Mouse (Mus musculus): ENCODE results near the gene Aldh16a1. TPM values are rescaled to one million over a fixed set of nuclear protein-coding genes. Genes with fewer than 3 reads are reported as not detected.

The Aldh16a1 gene
- polyA plus RNA-seq, 2 experiments, result 17.9 to 23.1 TPM

GRCm38 (mm10) chr7:45160866-45161265 lies 6.5 kb upstream of the Aldh16a1 start:
- TF ChIP-seq EP300 (IDR thresholded peaks at IDR 0.05; ENCODE audit: low read depth) (no peak), CTCF (IDR thresholded peaks at IDR 0.05; ENCODE audit: low read depth) (no peak)
- H3K9me3 ChIP-seq (ENCODE audit: control insufficient read depth, low read length), result no peaks in the 10 kb centered on the region
- WGBS (ENCODE audit: insufficient replicate concordance), result 71% methylated on average over 3 of the region's 3 CpGs
- H3K4me1 ChIP-seq (replicated peaks; ENCODE audit: control insufficient read depth in 2 of 2, insufficient read depth in 2 of 2, low read length in 1 of 2), result peaks cover 2 to 3% of the 10 kb centered on the region in 2 experiments; a peak in 1 of 4 replicates
- no peak overlapping the region for H3K9ac ChIP-seq (replicated peaks)
- H3K36me3 ChIP-seq (replicated peaks; ENCODE audit: control insufficient read depth, insufficient read depth, low read depth), result no peaks in the 10 kb centered on the region
- H3K27me3 ChIP-seq (ENCODE audit: control insufficient read depth, insufficient read depth, low read length), result peaks cover 36% of the 10 kb centered on the region
- DNase-seq (ENCODE audit: low read depth in 3 of 3, low spot score in 3 of 3), result no peak
- H3K4me3 ChIP-seq (ENCODE audit: insufficient read depth in 1 of 2, low read depth in 2 of 2, low read length in 2 of 2), result no peak overlapping the region
- no peak overlapping the region for H3K4me2 ChIP-seq (ENCODE audit: low read depth)
- H3K27ac ChIP-seq, result no peak overlapping the region
- ATAC-seq (ENCODE audit: insufficient read depth), result no peak

GRCm38 (mm10) chr7:45160316-45160800 lies 6.0 kb upstream of the Aldh16a1 start:
- DNase-seq (ENCODE audit: low read depth in 3 of 3, low spot score in 3 of 3), result no peak
- Histone ChIP-seq H3K9ac (replicated peaks) (no peak overlapping the region), H3K4me3 (ENCODE audit: insufficient read depth in 1 of 2, low read depth in 2 of 2, low read length in 2 of 2) (no peak overlapping the region), H3K4me2 (ENCODE audit: low read depth) (no peak overlapping the region), H3K36me3 (replicated peaks; ENCODE audit: control insufficient read depth, insufficient read depth, low read depth) (no peaks in the 10 kb centered on the region), H3K9me3 (ENCODE audit: control insufficient read depth, low read length) (no peaks in the 10 kb centered on the region), H3K27me3 (ENCODE audit: control insufficient read depth, insufficient read depth, low read length) (peaks cover 31% of the 10 kb centered on the region), H3K27ac (no peak overlapping the region), H3K4me1 (replicated peaks; ENCODE audit: control insufficient read depth in 2 of 2, insufficient read depth in 2 of 2, low read length in 1 of 2) (peaks cover 2 to 3% of the 10 kb centered on the region in 2 experiments; a peak in 1 of 4 replicates)
- no peak for TF ChIP-seq CTCF (IDR thresholded peaks at IDR 0.05; ENCODE audit: low read depth)
- no peak for TF ChIP-seq EP300 (IDR thresholded peaks at IDR 0.05; ENCODE audit: low read depth)
- ATAC-seq (ENCODE audit: insufficient read depth), result no peak
- WGBS (ENCODE audit: insufficient replicate concordance), result 70% methylated on average over 6 of the region's 6 CpGs

GRCm38 (mm10) chr7:45158991-45159390 lies 4.6 kb upstream of the Aldh16a1 start:
- H3K9me3 ChIP-seq (ENCODE audit: control insufficient read depth, low read length), result no peaks in the 10 kb centered on the region
- no peaks in the 10 kb centered on the region for H3K36me3 ChIP-seq (replicated peaks; ENCODE audit: control insufficient read depth, insufficient read depth, low read depth)
- H3K4me3 ChIP-seq (ENCODE audit: insufficient read depth in 1 of 2, low read depth in 2 of 2, low read length in 2 of 2), result no peak overlapping the region
- DNase-seq (ENCODE audit: low read depth in 3 of 3, low spot score in 3 of 3) (no peak), ATAC-seq (ENCODE audit: insufficient read depth) (no peak)
- H3K4me1 ChIP-seq (replicated peaks; ENCODE audit: control insufficient read depth in 2 of 2, insufficient read depth in 2 of 2, low read length in 1 of 2), result peaks cover 3 to 5% of the 10 kb centered on the region in 2 experiments; a peak in 2 of 4 replicates
- H3K27me3 ChIP-seq (ENCODE audit: control insufficient read depth, insufficient read depth, low read length), result peaks cover 17% of the 10 kb centered on the region
- no peak overlapping the region for H3K27ac ChIP-seq
- no peak overlapping the region for H3K4me2 ChIP-seq (ENCODE audit: low read depth)
- no peak for TF ChIP-seq EP300 (IDR thresholded peaks at IDR 0.05; ENCODE audit: low read depth)
- no peak for TF ChIP-seq CTCF (IDR thresholded peaks at IDR 0.05; ENCODE audit: low read depth)
- 85% methylated on average over 6 of the region's 6 CpGs for WGBS (ENCODE audit: insufficient replicate concordance)
- H3K9ac ChIP-seq (replicated peaks), result no peak overlapping the region

- Histone ChIP-seq H3K4me2 (ENCODE audit: low read depth) (no peak overlapping the region), H3K27me3 (ENCODE audit: control insufficient read depth, insufficient read depth, low read length) (peaks cover 2% of the 10 kb centered on the region), H3K4me1 (replicated peaks; ENCODE audit: control insufficient read depth in 2 of 2, insufficient read depth in 2 of 2, low read length in 1 of 2) (peaks cover 6 to 12% of the 10 kb centered on the region in 2 experiments; a peak in 3 of 4 replicates), H3K9me3 (ENCODE audit: control insufficient read depth, low read length) (no peaks in the 10 kb centered on the region), H3K9ac (replicated peaks) (no peak overlapping the region), H3K36me3 (replicated peaks; ENCODE audit: control insufficient read depth, insufficient read depth, low read depth) (no peaks in the 10 kb centered on the region), H3K27ac (no peak overlapping the region), H3K4me3 (ENCODE audit: insufficient read depth in 1 of 2, low read depth in 2 of 2, low read length in 2 of 2) (no peak overlapping the region)
- TF ChIP-seq CTCF (IDR thresholded peaks at IDR 0.05; ENCODE audit: low read depth), result no peak
- no peak for TF ChIP-seq EP300 (IDR thresholded peaks at IDR 0.05; ENCODE audit: low read depth)
- no peak for ATAC-seq (ENCODE audit: insufficient read depth)
- 79% methylated on average over 14 of the region's 14 CpGs for WGBS (ENCODE audit: insufficient replicate concordance)
- no peak for DNase-seq (ENCODE audit: low read depth in 3 of 3, low spot score in 3 of 3)
Measured at GRCm38 (mm10) chr7:45157459-45157858, 3.1 kb upstream of the Aldh16a1 start.

- Histone ChIP-seq H3K27ac (no peak overlapping the region), H3K27me3 (ENCODE audit: control insufficient read depth, insufficient read depth, low read length) (no peaks in the 10 kb centered on the region), H3K9me3 (ENCODE audit: control insufficient read depth, low read length) (no peaks in the 10 kb centered on the region), H3K4me1 (replicated peaks; ENCODE audit: control insufficient read depth in 2 of 2, insufficient read depth in 2 of 2, low read length in 1 of 2) (peaks cover 3 to 10% of the 10 kb centered on the region in 2 experiments; a peak in 3 of 4 replicates), H3K4me3 (ENCODE audit: insufficient read depth in 1 of 2, low read depth in 2 of 2, low read length in 2 of 2) (no peak overlapping the region), H3K9ac (replicated peaks) (no peak overlapping the region), H3K4me2 (ENCODE audit: low read depth) (no peak overlapping the region), H3K36me3 (replicated peaks; ENCODE audit: control insufficient read depth, insufficient read depth, low read depth) (no peaks in the 10 kb centered on the region)
- TF ChIP-seq EP300 (IDR thresholded peaks at IDR 0.05; ENCODE audit: low read depth) (no peak), CTCF (IDR thresholded peaks at IDR 0.05; ENCODE audit: low read depth) (no peak)
- DNase-seq (ENCODE audit: low read depth in 3 of 3, low spot score in 3 of 3) (no peak), ATAC-seq (ENCODE audit: insufficient read depth) (no peak)
- WGBS (ENCODE audit: insufficient replicate concordance), result 88% methylated on average over 15 of the region's 15 CpGs
Measured at GRCm38 (mm10) chr7:45156206-45156605, 1.8 kb upstream of the Aldh16a1 start.
